Mouse (Mus musculus) cerebral cortex, adult 2 months (tissue): ENCODE results near the gene Edc4.

Experiments
- WGBS: fragments of 180-500 bp; shearing (Covaris S2); methylation state at CpG from one replicate; pipeline ENCODE4 v1.1.7; 2018; 5-methylcytosine and 5-hydroxymethylcytosine counted together

The Edc4 gene

DNA sequence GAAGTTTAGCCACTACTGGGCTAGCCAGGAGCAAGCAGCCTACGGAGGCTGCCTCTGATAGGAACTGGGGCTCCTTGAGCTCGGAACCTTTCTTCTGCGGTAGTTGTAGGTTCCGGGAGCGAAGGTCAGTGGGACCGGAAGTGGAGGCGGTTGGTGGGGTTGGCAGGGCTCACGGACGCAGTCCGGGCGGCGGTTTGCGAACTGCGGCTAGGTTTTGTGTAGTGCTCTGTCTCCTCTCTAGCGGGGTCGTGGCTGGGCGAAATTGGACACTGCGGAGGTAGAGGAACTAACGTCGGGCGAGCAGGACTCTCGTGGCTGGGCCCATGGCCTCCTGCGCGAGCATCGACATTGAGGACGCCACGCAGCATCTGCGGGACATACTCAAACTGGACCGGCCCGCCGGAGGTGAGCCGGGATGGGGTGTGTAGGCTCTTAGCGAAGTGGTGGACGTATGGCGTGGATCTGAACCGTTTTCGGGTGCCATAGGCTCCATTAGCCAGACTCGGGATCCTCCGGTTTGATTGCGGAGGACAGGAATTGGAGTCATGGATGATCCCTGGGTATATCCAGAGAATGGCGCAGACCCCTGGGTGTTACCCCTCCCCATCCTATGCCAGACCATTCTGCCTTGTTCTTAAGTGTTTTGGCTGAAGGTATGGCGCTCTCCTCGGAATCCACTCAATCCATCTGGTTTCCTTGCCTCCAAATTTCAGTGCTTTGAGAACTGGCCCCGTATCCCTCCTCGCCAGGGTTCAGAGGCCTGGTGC lies at the start of gene Edc4:
Gene Edc4, plus strand, starts transcription at position 128 of the 767 bp plus-strand sequence.
- WGBS, result under 1% methylated on average over 45 of the region's 45 CpGs

DNA sequence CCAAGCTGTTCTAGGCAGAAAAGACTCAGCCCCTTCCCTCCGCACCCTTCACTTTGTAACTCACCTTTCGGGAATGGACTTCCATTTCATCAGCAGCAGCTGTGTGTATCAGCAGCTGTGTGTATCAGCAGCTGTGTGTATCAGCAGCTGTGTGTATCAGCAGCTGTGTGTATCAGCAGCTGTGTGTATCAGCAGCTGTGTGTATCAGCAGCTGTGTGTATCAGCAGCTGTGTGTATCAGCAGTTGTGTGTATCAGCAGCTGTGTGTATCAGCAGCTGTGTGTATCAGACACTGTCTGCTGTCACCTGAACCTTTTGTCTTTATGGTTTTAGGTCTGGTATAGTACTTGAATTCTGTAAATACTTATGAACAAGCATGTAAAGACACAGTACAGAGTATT lies 46.9 kb upstream of the Edc4 start:
- 81% methylated on average over 2 of the region's 2 CpGs for WGBS

DNA sequence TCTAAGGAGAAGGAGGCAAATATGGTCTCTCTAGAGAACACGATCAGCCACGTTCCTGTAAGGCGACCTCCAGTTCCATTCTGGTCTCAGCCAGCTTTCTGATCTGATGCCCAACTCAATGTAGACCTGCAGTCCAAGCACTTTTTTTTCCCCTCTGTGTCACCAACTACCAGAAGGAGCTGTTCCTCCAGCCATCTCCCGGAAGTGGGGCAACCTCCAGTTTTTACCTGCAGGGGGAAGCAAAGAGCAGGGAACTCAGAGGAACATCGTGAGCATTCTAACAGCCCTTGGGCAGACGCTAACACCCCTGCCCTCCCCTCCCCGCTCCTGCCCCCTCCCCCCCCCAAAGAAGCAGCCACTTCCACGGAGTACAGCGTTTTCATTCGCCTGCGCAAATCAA lies 45.4 kb upstream of the Edc4 start:
- WGBS, result 28% methylated on average over 11 of the region's 11 CpGs

DNA sequence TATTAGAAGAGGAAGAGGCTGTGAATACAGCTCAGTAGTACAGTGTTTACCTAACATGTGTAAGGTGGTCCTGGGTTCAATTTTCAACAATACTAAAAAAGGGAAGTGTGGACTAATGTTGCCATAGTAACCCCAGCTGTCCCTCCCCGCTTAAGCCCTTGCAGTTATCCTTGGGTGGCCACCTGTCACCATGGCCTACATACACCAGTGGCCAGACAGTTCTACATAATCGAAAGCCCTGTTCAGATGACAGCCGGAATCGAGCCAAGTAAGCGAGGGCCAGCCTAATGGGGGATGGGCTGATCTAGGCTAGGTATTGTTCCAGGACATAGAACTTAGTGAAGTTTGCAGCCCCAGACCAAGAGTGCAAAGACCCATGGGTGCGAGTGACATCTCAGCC lies 43.7 kb upstream of the Edc4 start:
- 63% methylated on average over 6 of the region's 6 CpGs for WGBS

DNA sequence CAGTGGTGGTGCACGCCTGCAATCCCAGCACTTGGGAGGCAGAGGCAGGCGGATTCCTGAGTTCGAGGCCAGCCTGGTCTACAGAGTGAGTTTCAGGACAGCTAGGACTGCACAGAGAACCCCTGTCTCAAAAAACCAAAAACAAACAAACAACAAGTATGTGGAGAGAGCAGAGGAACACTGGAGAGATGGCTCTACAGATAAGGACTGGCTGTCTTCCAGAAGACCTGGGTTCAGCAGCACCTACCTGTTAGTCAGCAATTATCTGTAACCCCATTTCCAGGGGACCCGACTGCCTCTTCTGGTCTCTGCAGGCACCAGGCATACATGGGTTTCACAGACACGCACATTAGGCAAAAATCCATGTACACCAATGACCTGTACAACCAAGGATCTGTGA lies 41.5 kb upstream of the Edc4 start:
- WGBS, result 90% methylated on average over 5 of the region's 5 CpGs

DNA sequence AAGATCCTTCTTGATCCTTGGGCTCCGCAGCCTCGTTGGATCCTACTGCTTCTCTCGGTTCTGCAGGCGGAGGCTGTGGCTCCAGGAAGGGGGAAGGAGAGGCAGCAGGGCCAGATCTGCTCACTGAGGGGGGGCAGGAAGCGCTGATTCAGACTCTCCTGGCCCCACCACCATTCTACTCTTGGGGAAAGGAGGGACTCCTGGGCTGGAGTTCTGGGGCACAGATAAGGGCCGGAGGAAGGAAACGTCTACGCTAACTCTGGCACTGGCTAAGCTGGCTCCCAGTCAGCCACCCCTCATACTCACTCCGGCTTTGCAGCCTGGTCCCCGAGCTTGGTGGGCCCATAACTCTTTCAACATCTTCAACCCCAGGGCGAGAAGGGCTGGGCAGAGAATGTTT lies 34.0 kb upstream of the Edc4 start:
- WGBS, result 90% methylated on average over 11 of the region's 11 CpGs

DNA sequence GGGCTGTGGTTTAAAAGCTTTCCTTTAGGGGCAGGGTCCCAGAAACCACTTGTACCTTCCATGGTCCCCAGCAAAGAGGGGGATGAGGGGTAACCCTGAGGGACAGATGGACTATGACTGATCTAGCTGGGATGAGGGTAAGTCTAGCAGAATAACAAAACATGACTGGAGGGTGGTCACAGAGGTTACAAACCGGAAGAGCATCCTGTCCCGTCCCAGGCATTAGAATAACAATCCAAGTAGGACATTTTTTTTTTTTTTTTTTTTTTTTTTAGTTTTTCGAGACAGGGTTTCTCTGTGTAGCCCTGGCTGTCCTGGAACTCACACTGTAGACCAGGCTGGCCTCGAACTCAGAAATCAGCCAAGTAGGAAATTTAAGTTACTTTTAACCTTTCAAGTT lies 30.7 kb upstream of the Edc4 start:
- 88% methylated on average over 4 of the region's 4 CpGs for WGBS

DNA sequence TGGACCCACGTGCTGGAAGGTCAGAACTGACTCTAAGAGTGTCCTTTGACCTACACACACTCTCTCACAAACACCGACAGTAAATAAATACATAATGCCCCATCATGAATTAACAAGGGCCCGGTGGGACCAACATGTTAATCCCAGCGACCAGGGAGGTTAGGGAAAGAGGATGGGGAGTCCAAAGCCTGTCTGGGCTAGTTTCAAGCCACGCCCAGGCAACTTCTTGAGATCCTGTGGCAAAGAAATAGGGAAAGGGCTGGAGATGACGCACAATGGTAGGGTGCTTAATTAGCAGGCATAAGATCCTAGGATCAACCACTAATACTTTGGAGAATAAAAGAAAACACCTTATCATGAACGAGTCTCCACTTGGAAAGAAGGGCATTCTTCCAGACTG lies 30.1 kb upstream of the Edc4 start:
- 72% methylated on average over 7 of the region's 7 CpGs for WGBS

DNA sequence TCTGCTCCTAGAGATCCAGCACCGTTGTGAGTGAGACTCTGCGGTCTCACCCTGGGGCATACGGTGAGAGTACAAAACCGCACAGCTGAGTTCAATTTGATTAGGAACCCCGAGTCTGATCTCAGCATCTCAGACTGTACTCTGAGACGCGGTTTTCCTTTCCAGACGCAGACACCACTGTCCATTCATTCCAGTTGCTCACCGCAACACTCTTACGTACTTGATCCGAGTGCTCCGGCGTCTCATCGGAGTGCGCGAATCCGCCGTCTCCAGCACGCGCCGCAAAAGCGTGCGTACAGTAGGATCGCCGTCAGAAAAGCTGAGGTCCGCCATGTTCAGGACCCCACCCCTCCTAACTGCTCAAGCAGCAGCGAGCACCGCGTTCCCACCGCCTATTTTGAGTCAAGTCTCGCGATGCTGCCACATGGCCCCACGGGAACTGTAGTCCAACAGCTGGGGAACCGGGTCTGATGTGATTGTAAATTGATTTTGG lies 29.0 kb upstream of the Edc4 start:
- under 1% methylated on average over 34 of the region's 34 CpGs for WGBS

DNA sequence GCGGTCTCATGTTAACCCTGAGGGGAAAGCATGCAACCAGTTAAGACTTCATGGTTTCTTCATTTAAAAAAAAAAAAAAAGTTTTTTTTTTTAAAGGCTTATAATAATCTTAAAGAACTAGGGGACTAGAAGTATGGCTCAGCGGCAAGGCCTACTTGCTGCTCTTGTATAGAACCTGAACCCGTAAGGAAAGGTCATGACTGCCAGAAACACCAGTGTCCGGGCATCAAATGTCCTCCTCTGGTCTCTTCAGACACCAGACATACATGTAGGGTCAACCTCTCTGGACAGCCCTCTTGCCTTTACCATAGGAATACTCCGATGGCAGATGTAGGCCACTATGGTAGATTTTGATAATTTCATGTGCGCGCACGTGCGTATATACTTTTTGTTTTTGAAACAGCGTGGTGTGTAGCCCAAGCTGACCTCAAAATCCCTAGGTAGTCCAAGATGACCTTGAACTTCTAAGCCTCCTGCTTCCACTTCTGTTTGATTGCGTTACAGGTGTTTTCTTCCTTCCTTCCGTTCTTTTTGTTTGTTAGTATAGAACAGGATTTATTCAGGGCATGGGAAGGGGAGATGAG lies 28.4 kb upstream of the Edc4 start:
- 77% methylated on average over 12 of the region's 12 CpGs for WGBS

DNA sequence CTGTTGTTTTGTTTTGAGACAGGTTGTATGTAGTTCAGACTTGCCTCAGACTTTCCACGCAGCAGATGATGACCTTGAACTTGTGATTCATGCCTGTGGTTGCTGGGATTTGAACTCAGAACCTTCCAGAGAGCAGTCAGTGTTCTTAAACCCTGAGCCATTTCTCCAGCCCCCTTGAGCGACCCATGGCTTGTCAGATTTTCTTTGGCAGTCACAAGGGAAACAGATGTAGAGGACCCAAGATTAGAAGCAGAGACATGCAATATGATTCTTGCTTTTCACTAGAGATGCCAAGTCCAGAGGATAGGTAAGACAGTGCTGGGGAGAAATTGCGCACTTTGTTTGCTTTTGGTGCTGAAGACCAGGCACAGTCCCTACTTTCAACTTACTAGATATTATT lies 27.5 kb upstream of the Edc4 start, which contains the start of gene Cenpt:
Gene Cenpt, minus strand, starts transcription at position 101 of the 400 bp plus-strand sequence.
- WGBS, result 83% methylated on average over 3 of the region's 3 CpGs

DNA sequence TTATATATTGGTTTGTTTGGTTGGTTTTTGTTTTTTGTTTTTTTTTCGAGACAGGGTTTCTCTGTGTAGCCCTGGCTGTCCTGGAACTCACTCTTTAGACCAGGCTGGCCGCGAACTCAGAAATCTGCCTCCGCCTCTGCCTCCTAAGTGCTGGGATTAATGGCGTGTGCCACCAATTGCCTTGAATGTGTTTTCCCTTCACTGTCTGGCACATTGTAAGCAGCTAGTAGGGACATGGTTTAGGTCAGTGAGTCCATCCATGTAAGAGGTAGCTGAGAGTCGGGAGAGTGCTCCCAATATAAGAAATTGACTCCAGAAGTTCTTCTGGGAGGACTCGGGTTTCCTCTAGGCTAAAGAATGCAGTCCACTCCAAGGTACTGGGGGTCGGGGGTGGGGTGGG lies 26.4 kb upstream of the Edc4 start:
- 24% methylated on average over 8 of the region's 8 CpGs for WGBS

DNA sequence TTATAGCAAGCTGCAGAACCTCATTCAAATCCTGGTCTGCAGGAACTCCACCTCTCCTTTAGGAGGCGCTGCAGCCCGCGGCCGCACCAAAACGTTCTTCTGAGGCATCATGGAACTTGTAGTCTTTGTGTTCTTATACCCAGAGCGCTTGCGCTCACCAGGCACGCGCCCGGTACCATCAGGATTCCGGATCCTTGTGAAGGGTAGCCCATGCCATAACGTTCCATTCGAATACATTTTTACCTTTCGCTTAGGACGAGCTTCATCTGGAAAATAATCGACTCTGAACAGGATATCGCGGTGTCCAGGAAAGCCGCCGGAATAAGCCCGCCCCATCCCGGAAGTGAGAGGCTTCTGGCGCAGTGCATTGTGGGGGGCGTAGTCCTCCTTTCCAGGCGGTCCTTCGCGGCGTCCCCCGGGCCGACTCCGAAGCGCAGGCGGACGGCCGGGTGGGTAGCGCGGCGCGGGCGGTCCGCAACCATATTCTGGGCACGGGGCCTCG lies 25.9 kb upstream of the Edc4 start, which contains the start of gene Thap11:
Gene Thap11, plus strand, starts transcription at position 418 of the 502 bp plus-strand sequence.
- under 1% methylated on average over 43 of the region's 43 CpGs for WGBS

DNA sequence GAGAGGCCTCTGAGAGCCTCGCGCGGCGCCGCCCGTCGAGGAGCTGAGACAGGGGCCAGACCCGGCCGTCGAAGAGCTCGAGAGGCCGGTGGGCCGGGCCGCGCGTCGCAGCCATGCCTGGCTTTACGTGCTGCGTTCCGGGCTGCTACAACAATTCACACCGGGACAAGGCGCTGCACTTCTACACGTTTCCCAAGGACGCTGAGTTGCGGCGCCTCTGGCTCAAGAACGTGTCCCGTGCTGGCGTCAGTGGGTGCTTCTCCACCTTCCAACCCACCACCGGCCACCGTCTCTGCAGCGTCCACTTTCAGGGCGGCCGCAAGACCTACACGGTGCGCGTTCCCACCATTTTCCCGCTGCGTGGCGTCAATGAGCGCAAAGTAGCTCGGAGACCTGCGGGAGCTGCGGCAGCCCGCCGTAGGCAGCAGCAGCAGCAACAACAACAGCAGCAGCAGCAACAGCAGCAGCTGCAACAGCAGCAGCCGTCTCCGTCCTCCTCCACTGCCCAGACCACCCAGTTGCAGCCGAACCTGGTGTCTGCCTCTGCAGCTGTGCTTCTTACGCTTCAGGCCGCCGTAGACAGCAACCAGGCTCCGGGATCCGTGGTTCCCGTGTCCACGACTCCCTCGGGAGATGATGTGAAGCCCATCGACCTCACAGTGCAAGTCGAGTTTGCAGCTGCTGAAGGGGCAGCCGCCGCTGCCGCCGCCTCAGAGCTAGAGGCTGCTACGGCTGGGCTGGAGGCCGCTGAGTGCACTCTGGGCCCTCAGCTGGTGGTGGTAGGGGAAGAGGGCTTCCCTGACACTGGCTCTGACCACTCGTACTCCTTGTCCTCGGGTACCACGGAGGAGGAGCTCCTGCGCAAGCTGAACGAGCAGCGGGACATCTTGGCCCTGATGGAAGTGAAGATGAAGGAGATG lies 25.2 kb upstream of the Edc4 start:
- under 1% methylated on average over 70 of the region's 71 CpGs for WGBS

DNA sequence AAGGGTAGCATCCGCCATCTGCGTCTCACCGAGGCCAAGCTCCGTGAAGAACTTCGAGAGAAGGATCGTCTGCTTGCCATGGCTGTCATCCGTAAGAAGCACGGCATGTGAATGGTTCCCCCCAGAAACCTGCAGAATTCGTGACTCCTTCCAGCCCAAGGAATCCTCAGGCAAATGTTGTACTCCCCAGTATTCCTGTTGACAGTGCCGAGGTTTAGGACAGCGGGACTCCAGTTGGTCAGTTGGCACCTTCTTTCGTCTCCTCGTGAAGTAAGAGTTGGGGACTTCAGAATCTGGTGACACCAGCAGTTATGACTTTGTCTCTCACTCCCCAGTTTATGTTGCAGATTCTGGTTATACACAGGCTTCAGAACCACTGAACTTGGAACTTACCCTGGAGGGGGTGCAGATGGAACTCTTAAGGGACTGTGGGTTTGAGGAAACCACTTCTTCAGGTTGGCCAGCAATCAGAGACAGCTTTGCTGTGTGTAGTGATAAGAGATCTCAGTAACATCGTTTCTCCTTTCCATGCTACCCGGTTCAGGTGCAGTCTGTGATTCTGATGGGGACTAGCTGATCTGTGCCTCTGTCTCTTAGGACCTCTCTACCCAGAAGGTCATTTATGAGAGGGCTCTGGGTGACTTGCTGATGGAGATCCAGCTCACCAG lies 24.4 kb upstream of the Edc4 start:
- 8% methylated on average over 15 of the region's 15 CpGs for WGBS

DNA sequence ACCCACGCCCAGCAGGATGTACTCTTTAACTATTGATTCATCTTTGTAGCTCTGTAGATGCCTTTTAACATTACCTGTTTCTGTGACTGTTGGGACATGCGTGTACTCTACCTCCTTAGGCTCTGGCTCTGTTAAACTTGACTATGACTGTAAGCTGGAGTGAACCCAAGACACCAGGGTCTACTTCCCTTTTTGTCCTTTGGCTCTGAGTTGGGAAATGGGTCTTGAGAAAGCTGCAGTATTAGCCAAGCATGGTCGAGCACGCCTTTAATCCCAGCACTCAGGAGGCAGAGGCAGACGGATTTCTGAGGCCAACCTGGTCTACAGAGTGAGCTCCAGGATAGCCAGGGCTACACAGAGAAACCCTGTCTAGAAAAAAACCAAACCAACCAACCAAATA lies 22.2 kb upstream of the Edc4 start:
- 75% methylated on average over 5 of the region's 5 CpGs for WGBS

DNA sequence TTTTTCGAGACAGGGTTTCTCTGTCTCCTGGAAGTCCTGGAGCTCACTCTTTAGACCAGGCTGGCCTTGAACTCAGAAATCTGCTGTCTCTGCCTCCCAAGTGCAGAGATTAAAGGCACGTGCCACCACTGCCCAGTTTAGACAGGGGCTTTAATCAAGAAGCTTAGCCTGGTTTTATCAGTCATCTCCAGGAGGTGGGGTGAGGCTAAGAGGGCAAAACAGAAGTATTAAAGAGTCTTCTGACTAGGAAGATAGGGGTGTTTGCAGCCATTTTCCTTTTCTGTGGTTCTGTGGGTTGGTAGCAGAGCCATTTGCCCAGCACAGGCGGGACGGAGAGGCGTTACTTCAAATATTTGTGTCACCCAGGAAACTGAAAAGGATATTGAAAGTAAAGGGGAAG lies 21.4 kb upstream of the Edc4 start:
- WGBS, result 64% methylated on average over 5 of the region's 5 CpGs

DNA sequence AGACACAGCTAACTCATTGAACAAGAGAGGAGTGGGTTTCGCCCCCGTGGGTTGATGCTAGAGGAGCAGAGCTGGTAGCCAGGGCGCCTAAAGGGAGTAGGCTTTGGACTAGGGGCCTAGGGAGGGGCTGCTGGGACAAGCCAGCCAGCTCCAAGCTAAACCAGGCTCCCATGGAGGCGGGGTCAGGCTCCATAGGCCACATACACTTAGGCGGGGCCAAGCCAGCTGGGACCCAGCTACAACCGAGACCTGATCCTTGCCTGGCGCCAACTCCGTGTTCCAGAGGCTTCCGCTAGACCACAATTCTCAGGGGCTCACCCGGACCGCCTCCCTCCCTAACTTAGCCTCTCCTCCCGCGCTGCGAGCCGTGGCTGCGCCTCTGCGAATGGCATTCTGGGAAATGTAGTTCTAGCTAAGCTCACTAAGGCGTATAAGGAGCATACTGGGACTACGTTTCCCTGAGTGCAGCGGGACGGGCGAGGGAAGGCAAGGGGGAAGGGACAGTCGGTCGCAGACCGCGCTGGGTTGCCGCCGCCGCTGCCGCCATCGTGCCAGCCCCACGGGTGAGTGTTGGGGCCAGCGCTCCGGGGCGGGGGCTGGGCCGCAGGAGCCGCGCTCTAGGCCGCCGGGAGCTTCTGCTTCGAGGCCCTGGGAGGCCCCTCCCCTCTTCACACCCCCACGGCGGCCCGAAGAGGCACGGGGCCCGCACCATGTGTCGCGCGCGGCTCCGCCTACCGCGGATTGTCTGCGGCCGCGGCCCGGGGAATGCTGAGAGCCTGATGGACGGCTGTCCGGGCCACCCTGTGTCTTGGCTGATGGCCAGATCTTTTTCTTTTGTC lies 20.3 kb upstream of the Edc4 start, which contains the start of gene Nutf2:
Gene Nutf2, plus strand, starts transcription at position 438 of the 839 bp plus-strand sequence.
- under 1% methylated on average over 59 of the region's 59 CpGs for WGBS

DNA sequence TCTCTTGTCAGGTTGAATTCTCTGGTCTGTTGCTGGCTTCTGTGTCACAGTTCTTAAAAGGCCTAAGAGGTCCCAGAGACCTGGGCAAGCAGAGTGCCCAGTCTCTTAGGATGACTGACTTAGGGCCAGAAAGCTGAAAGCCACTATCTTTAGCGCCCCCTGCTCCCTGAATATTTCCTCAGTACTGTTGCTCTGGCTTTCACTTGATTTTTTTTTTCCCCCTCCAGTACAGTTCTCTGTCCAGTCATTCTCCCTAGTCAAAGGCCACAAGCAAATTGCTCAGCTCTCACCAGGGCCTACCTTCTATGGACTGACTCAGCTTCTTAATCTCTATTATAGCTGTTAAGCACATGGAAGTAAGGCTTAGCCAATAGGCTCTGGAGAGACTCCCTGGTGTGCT lies 18.7 kb upstream of the Edc4 start:
- 7% methylated on average over 1 of the region's 1 CpGs for WGBS

DNA sequence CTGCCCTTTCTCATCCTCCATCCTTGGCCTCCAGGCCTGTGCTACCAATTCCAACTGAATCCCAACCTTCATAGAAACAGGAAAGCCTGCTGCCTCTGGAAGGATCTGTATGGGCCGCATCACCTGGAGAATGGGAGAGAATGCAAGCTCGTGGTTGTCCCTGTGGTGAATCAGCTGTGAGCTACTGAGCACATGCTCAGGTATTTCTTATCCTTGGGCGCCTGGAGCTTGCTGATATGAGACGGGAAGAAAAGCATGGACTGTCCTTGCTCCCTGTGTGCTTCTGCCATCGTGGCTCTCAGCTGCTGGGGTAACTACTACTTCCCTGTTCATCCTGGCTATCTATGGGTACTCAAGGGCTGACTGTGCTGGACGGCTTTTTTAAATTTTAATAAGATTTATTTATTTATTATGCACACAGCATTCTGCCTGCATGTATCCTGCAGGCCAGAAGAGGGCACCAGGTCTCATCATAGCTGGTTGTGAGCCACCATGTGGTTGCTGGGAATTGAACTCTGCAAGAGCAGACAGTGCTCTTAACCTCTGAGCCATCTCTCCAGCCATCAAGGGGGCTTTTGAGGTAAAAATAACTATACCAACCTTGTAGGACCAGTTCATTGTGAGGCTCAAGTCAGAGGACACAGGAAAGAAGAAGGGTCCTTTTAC lies 14.2 kb upstream of the Edc4 start:
- 88% methylated on average over 6 of the region's 6 CpGs for WGBS
